Mouse (Mus musculus): ENCODE data around the gene Rhoa. TPM values are rescaled to one million over a fixed set of nuclear protein-coding genes. Genes with fewer than 3 reads are reported as not detected.

Gene Rhoa
- total RNA-seq, 2 experiments from 2014 or later: 357 to 360 TPM

Other genes with a start within 250 kb of the Rhoa start
- 10 to 100 TPM in 1 of 2 experiments, under 1 TPM in 1; 0.67 to 10.3 TPM for gene Mst1, start 225.7 kb upstream of the Rhoa start, total RNA-seq (2021)
- gene Rnf123, start 222.8 kb upstream of the Rhoa start, total RNA-seq (2021): 10 to 100 TPM; 73.2 to 76.8 TPM
- gene Apeh, start 211.5 kb upstream of the Rhoa start, total RNA-seq (2021): 100 to 1,000 TPM in 1 of 2 experiments, 10 to 100 TPM in 1; 93.0 to 110 TPM
- 1 to 10 TPM; 3.9 to 4.4 TPM for gene Bsn, start 115.7 kb upstream of the Rhoa start, total RNA-seq (2021)
- gene Dag1, start 42.2 kb upstream of the Rhoa start, total RNA-seq (2021): 100 to 1,000 TPM; 158 to 188 TPM
- 10 to 100 TPM; 26.4 to 27.2 TPM for gene Nicn1, start 15.7 kb upstream of the Rhoa start, total RNA-seq (2021)
- gene Amt, start 9.3 kb upstream of the Rhoa start, total RNA-seq (2021): 10 to 100 TPM in 1 of 2 experiments, 1 to 10 TPM in 1; 9.5 to 10.8 TPM
- 10 to 100 TPM; 32.7 to 36.7 TPM for gene Tcta, start within 50 bp of the Rhoa start, total RNA-seq (2021)
- gene Gpx1, start 32.8 kb downstream of the Rhoa start, total RNA-seq (2021): 100 to 1,000 TPM; 473 to 481 TPM
- 100 to 1,000 TPM; 119 to 123 TPM for gene Usp4, start 41.7 kb downstream of the Rhoa start, total RNA-seq (2021)
- gene 1700102P08Rik, start 86.7 kb downstream of the Rhoa start, total RNA-seq (2021): 1 to 10 TPM in 1 of 2 experiments, under 1 TPM in 1; 0.73 to 1.4 TPM
- gene Ccdc36, start 122.4 kb downstream of the Rhoa start, total RNA-seq (2021): under 1 TPM; 0.25 to 0.28 TPM
- gene BC048562, start 130.4 kb downstream of the Rhoa start, total RNA-seq (2021): not detected
- 10 to 100 TPM; 47.1 to 59.1 TPM for gene Ccdc71, start 154.4 kb downstream of the Rhoa start, total RNA-seq (2021)
- 10 to 100 TPM; 55.1 to 58.2 TPM for gene Klhdc8b, start 155.5 kb downstream of the Rhoa start, total RNA-seq (2021)
- 100 to 1,000 TPM; 136 to 153 TPM for gene Lamb2, start 173.6 kb downstream of the Rhoa start, total RNA-seq (2021)
- gene Usp19, start 184.5 kb downstream of the Rhoa start, total RNA-seq (2021): 100 to 1,000 TPM; 225 to 230 TPM
- gene Qars, start 201.6 kb downstream of the Rhoa start, total RNA-seq (2021): 100 to 1,000 TPM; 212 to 220 TPM
- 100 to 1,000 TPM; 162 to 172 TPM for gene Qrich1, start 210.7 kb downstream of the Rhoa start, total RNA-seq (2021)

All from adrenal gland, postnatal 4 days (tissue).